Mouse (Mus musculus) kidney, postnatal 0 days (tissue): ENCODE data around the gene Slc8a1. TPM values are rescaled to one million over a fixed set of nuclear protein-coding genes. Genes with fewer than 3 reads are reported as not detected.

Source experiments
- ATAC-seq: fragments of 200-750 bp; cut with Nextera tagmentation; replicated peaks from 2 replicates; pipeline ENCODE4 v1.8.0; 2017; ENCODE audit warnings: low read depth, moderate number of reproducible peaks, moderate TSS enrichment, moderate library complexity; ENCODE audit not compliant: low FRiP score
- DNase-seq: peaks from one replicate; pipeline ENCODE4 v3.0.0-alpha.2; 2016; ENCODE audit warnings: low spot score
- H3K27ac ChIP-seq: fragments of 300-500 bp; sonication (generic); 2 replicates; pipeline ENCODE4 v1.5.1; 2014; ENCODE audit warnings: mild to moderate bottlenecking
- H3K27me3 ChIP-seq: fragments of 300-500 bp; sonication (generic); 2 replicates; pipeline ENCODE4 v1.6.1; 2014; ENCODE audit warnings: low read length, mixed read lengths; ENCODE audit not compliant: insufficient read depth
- H3K36me3 ChIP-seq: fragments of 300-500 bp; sonication (generic); 2 replicates; pipeline ENCODE4 v1.6.1; 2014; ENCODE audit warnings: low read length, mixed read lengths; ENCODE audit not compliant: insufficient read depth
- H3K4me1 ChIP-seq: fragments of 300-500 bp; sonication (generic); replicated peaks from 2 replicates; pipeline ENCODE4 v1.6.1; 2014; ENCODE audit warnings: antibody characterized with exemption, low read length, mixed read lengths; ENCODE audit not compliant: insufficient read depth
- H3K4me2 ChIP-seq: fragments of 300-500 bp; sonication (generic); 2 replicates; pipeline ENCODE4 v1.6.1; 2014; ENCODE audit warnings: mild to moderate bottlenecking, low read length, moderate library complexity, mixed read lengths
- H3K4me3 ChIP-seq: fragments of 300-500 bp; sonication (generic); replicated peaks from 2 replicates; pipeline ENCODE4 v1.5.1; 2014; ENCODE audit warnings: low read depth, low read length
- H3K9ac ChIP-seq: fragments of 300-500 bp; sonication (generic); 2 replicates; pipeline ENCODE4 v1.6.1; 2014; ENCODE audit warnings: low read depth, low read length
- H3K9me3 ChIP-seq: fragments of 300-500 bp; sonication (generic); replicated peaks from 2 replicates; pipeline ENCODE4 v1.6.1; 2016; ENCODE audit warnings: low read length, inconsistent platforms, mixed read lengths
- CTCF ChIP-seq: IDR thresholded peaks from 2 replicates; pipeline ENCODE4 v1.5.1; 2016; ENCODE audit warnings: antibody characterized with exemption, low read depth, mild to moderate bottlenecking, moderate library complexity
- WGBS: fragments of 180-500 bp; shearing (Covaris S2); extraction: QIAGEN DNeasy Blood & Tissue Kit; methylation state at CpG from one replicate; pipeline ENCODE4 v1.1.7; 2014; 5-methylcytosine and 5-hydroxymethylcytosine counted together
- polyA plus RNA-seq: library from polyadenylated mRNA; unstranded; fragments of >200 nt; fragmentation: Nextera tagmentation; extraction: Ambion mirVana; gene quantifications from 2 replicates; pipeline ENCODE4 v1.2.1, GENCODE M21; 2015

Slc8a1 gene
- polyA plus RNA-seq, 1 experiment from 2014 or later: 12.9 TPM

DNA sequence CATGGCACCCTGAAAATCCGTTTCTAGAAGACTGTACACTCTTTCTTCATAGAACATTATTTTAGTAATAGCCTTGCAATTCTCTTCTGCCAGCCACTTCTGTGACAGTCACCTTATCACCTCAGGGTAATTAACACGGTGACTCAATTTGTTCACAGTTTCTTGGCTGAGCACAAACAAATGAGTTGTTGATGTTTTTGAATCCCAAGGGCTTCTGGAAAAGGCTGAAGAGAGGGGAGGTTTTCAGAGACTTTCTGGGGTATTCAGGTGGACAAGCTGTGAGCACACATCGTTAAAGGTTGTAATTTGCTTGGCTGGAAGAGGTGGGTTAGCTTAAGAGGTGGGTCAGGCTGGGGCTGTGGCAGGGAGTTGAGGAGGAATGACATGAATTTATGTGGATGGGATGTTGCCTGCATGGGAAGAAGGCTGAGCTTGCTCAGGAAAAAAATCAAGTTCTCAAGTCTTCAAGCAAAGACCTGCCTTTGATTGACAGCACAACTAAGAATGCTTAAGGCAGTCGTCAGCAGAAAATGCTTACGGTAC lies 360.3 kb downstream of the Slc8a1 start:
- WGBS: 36% methylated on average over 5 of the region's 5 CpGs
- DNase-seq: no peak
- no peak for ATAC-seq
- Histone ChIP-seq H3K27me3 (no peaks in the 10 kb centered on the region), H3K9me3 (no peaks in the 10 kb centered on the region), H3K27ac (no peak overlapping the region), H3K36me3 (no peaks in the 10 kb centered on the region), H3K9ac (no peak overlapping the region), H3K4me3 (no peak overlapping the region), H3K4me2 (no peak overlapping the region), H3K4me1 (no peaks in the 10 kb centered on the region)
- TF ChIP-seq CTCF: no peak

DNA sequence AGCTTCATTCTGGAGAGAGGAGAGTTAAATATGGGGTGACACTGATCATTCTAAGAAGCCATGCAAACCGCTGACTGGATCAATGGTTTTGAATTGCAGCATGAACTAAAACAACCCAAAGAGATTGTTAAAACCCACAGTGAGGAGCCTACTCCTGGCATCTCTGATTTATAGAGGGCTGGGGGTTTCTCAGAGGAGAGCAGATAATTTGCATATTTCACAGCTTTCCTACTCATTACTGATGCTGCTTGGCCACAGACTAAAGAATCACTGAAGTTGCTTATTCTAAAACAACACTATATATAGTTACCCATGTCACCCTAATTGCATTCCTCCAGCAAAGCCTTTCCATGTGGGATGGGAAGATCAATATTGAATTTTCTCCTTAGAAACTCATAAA lies 361.0 kb downstream of the Slc8a1 start:
- Histone ChIP-seq H3K9me3 (no peaks in the 10 kb centered on the region), H3K27ac (no peak overlapping the region), H3K27me3 (no peaks in the 10 kb centered on the region), H3K9ac (no peak overlapping the region), H3K36me3 (no peaks in the 10 kb centered on the region), H3K4me2 (no peak overlapping the region), H3K4me1 (no peaks in the 10 kb centered on the region), H3K4me3 (no peak overlapping the region)
- ATAC-seq (no peak), DNase-seq (no peak)
- TF ChIP-seq CTCF: no peak
- 61% methylated on average over 1 of the region's 1 CpGs for WGBS

DNA sequence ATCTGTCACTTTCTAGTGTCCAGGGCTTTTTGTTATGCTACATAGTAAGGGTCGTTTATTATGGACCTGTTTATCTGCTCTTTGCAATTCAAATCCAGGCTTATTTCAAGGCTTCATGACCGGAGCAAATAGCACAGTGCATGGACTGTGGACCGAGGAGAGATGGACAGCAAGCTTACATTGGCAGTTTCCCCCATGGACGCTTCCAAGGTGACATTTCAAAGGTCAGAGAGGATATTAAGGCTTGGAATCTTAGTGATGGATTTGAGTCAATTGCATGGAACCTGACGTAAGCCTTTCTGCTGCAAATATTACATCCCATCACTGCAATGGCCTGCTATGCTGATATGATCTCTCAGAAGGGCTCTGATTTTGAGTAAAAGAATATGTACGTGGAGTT lies 362.3 kb downstream of the Slc8a1 start:
- H3K36me3 ChIP-seq: no peaks in the 10 kb centered on the region
- no peak for DNase-seq

DNA sequence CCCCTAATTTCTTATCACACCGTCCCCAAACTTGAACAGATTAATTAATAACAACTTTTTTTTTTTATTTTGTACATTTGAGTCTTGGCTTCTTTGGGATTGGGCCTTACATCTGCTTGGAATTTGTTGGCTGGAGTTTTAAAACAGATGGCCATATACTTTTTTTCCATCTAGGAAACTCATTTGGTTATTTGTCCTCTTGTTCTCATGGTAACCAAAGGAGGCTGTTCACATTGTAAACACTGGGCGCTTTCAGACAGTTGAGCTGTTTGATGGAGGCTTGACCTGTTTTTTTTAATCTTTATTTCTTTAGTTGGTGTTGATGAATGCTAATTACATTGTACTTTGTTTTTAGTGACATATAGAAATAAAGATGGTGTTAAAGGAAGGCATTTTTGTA lies 369.1 kb downstream of the Slc8a1 start:
- Histone ChIP-seq H3K36me3 (no peaks in the 10 kb centered on the region), H3K27me3 (no peaks in the 10 kb centered on the region), H3K27ac (no peak overlapping the region), H3K9ac (no peak overlapping the region), H3K9me3 (no peaks in the 10 kb centered on the region), H3K4me2 (no peak overlapping the region), H3K4me1 (no peaks in the 10 kb centered on the region), H3K4me3 (no peak overlapping the region)
- no peak for TF ChIP-seq CTCF
- ATAC-seq (no peak), DNase-seq (no peak)
- 90% methylated on average over 2 of the region's 2 CpGs for WGBS

More for the DNA sequence above, 362.3 kb downstream of the Slc8a1 start:
- 87% methylated on average over 6 of the region's 6 CpGs for WGBS
- no peak overlapping the region for H3K4me2 ChIP-seq
- no peak overlapping the region for H3K27ac ChIP-seq
- no peak overlapping the region for H3K4me3 ChIP-seq
- H3K27me3 ChIP-seq: no peaks in the 10 kb centered on the region
- no peaks in the 10 kb centered on the region for H3K4me1 ChIP-seq
- ATAC-seq: no peak
- H3K9ac ChIP-seq: no peak overlapping the region
- H3K9me3 ChIP-seq: no peaks in the 10 kb centered on the region
- TF ChIP-seq CTCF: no peak

DNA sequence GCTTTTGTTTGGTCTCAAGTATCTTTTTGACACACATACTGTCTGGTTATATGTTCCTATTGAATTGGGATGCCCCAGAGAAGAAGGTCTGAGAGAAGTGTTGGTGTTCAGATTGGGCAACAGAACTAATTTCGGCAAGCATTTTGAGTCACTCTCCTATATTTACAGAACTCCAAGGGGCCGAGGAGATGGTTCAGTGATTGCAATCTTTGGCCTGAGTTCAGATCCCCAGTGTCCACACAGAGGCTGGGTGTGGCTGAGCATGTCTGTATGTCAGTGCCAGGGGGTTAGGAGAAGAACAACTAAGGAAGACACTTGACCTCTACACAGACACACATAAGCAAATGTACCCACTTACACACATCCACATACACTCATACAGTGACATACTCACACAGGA lies 369.7 kb downstream of the Slc8a1 start:
- no peak for TF ChIP-seq CTCF
- Histone ChIP-seq H3K4me1 (no peaks in the 10 kb centered on the region), H3K4me2 (no peak overlapping the region), H3K4me3 (no peak overlapping the region), H3K27ac (no peak overlapping the region), H3K27me3 (no peaks in the 10 kb centered on the region), H3K9me3 (no peaks in the 10 kb centered on the region), H3K9ac (no peak overlapping the region), H3K36me3 (no peaks in the 10 kb centered on the region)
- ATAC-seq (no peak), DNase-seq (no peak)
- WGBS: 70% methylated on average over 2 of the region's 2 CpGs

DNA sequence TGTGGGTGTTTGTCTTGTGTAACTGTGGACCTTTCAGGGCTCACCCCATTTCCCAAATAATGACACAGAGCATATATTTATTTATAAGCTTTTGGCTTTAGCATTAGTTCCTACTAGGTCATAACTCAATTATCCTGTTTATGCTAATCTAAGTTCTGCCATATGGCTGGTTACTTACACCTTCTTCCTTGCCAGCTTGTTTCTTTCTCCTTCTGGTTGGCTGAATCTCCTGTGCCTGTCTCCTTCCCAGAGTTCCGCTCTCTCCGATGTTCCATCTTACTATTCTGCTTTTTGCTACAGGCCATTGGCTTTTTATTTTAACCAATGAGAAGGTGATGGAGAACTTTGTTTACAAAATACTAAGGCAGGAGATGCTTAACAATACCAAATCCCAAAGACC lies 374.8 kb downstream of the Slc8a1 start:
- no peaks in the 10 kb centered on the region for H3K4me1 ChIP-seq
- H3K4me3 ChIP-seq: no peak overlapping the region
- H3K27me3 ChIP-seq: no peaks in the 10 kb centered on the region
- ATAC-seq: no peak
- no peaks in the 10 kb centered on the region for H3K36me3 ChIP-seq
- H3K4me2 ChIP-seq: no peak overlapping the region
- DNase-seq: no peak
- no peak overlapping the region for H3K27ac ChIP-seq
- H3K9me3 ChIP-seq: no peaks in the 10 kb centered on the region
- 96% methylated on average over 2 of the region's 2 CpGs for WGBS
- TF ChIP-seq CTCF: no peak
- no peak overlapping the region for H3K9ac ChIP-seq

DNA sequence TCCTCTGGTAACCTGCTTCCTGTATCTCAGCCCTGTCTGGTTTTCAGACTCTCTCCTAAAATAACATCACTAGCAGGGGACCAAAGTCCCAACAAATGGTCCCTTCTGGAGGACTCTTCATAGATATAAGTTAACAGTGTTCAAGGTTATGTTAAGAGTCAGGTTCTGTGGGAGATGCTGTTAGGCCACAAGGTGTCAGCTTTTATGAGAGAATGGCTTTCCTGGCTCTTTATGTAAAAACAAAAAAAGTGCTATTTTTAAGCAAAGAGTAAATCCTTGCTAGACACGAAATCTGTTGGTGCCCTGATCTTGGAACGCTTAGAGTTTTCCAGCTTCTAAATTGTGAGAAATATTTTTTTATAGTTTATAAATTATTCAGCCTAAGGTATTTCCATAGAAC lies 377.6 kb downstream of the Slc8a1 start:
- no peak overlapping the region for H3K27ac ChIP-seq
- no peak overlapping the region for H3K9ac ChIP-seq
- DNase-seq: peak; percentile 42
- H3K9me3 ChIP-seq: no peaks in the 10 kb centered on the region
- WGBS: 57% methylated on average over 2 of the region's 2 CpGs
- peak; percentile 32; the same call in 1 of the 2 replicates for TF ChIP-seq CTCF
- H3K27me3 ChIP-seq: no peaks in the 10 kb centered on the region
- H3K4me3 ChIP-seq: no peak overlapping the region
- no peaks in the 10 kb centered on the region for H3K4me1 ChIP-seq
- ATAC-seq: no peak
- H3K36me3 ChIP-seq: no peaks in the 10 kb centered on the region
- H3K4me2 ChIP-seq: no peak overlapping the region
